Mouse (Mus musculus) thymus, postnatal 25 days (tissue): ENCODE results near the gene Mrps25.

Experiments
- DNase-seq: peaks from one replicate; pipeline ENCODE4 v3.0.0; 2022

Gene Mrps25

GRCm38 (mm10) chr6:92124547-92124946 lies 59.3 kb downstream of the Mrps25 start:
- DNase-seq, result no peak
